Mouse (Mus musculus) NIH3T3 (cell line): ENCODE data around the gene Snu13.

Source experiments
- DNase-seq: peaks from one replicate; pipeline ENCODE4 v3.0.0-alpha.2; 2012; ENCODE audit warnings: low read depth

Snu13 gene

GRCm38 (mm10) chr15:82047080-82047883 is at the start of gene Snu13:
TSS of gene Snu13 (minus strand) at chr15:82047598.
- peak; percentile 93 for DNase-seq

GRCm38 (mm10) chr15:82091061-82091460 is 43.7 kb upstream of the Snu13 start:
- DNase-seq, result peak; percentile 61

DNA sequence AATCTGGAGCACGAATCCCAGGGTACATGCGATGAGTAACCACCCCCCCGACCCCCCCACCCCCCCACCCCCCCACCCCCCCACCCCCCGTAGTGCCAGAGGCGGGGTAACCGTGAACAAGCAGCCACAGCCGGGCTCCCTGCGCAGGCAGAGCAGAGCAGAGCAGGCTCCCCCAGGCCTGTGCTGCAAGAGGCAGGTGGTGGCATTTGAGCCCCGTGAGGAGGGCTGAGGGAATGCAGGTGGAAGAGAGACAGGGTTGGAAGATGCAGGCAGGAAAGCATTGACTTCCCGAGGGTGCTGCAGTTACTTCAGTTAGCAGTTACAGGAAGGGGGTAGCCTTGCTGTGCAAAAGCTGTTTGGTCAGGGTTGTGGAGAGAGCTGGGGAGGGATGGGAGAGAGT is 39.9 kb upstream of the Snu13 start:
- DNase-seq, result no peak

DNA sequence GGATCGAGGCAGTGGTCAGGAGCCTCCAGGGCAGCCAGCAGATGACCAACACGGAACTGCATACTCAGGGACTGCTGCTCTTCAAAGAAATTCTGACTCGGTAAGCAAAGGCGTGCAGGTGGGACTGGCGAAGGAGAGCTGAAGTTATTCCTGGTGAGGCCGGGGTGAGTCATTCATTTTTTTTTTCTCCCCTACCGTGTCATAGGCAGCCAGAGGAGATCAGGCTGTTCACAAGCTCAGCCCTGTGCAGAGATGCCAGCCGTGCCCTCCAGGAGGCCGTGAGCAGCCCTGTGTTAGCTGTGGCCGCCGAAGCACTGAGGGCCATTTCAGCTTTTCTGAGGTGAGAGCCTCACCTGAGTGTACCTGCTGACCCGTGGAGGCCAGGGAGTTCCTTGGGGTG is 38.7 kb upstream of the Snu13 start:
- DNase-seq, result peak; percentile 27

GRCm38 (mm10) chr15:82085606-82086005 is 38.2 kb upstream of the Snu13 start:
- DNase-seq, result no peak

- DNase-seq, result peak; percentile 58
Observed at GRCm38 (mm10) chr15:82081161-82081560, 33.8 kb upstream of the Snu13 start.

DNA sequence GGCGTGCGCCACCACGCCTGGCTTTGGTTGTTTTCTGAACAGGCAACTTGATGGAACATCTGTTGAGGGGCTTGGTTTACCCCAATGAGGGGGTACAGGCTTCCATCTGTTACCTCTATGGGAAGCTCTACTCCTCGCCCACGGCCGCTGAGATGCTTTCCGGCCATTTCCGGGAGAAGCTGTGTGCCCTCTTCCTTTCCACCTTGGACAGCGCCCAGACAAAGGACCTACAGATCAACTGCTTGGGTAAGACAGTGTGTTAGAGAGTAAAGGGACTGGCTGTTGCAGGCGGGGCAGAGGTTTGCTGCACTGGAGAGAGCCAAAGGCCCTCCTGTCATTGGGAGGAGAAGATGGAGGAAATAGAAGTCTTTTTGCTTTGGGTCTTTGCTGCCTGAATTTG is 32.5 kb upstream of the Snu13 start:
- peak; percentile 56 for DNase-seq

- DNase-seq, result no peak
Observed at GRCm38 (mm10) chr15:82073490-82073889, 26.1 kb upstream of the Snu13 start.

DNA sequence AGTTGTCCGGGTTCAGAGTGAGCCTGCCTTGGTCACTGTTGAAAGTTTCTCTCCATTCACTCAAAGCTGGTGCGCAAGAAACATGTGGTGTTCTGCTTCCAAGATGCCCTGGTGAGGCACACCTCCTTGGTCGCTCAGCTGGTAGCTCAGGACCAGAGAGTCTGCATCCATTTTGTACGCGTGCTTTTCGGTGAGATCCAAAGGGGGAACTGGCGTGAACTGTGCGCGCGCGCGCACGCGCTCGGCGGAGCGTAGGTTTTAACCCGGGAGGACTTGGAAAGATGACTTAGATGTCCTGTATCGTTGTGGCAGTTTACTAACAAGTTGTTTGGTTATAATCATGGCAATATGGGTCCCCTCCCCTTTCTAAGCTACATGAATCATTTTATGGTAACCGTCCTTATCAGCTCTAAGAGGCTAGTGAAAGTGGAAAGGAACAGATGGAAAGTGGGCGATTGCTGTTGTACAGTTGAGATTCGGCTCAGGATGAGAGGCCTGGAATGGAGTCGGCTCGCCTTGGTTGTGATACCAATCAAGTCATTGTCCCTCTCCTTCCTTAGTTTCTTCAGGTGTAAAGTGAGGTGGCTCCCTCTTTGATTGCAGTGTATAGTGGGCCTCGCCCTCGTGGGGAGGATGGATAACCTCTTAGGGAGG is 24.5 kb upstream of the Snu13 start:
- DNase-seq, result no peak

- no peak for DNase-seq
Observed at GRCm38 (mm10) chr15:82069898-82070297, 22.5 kb upstream of the Snu13 start, which contains the start of gene Mei1. TSS of gene Mei1 (plus strand) at chr15:82069996.

DNA sequence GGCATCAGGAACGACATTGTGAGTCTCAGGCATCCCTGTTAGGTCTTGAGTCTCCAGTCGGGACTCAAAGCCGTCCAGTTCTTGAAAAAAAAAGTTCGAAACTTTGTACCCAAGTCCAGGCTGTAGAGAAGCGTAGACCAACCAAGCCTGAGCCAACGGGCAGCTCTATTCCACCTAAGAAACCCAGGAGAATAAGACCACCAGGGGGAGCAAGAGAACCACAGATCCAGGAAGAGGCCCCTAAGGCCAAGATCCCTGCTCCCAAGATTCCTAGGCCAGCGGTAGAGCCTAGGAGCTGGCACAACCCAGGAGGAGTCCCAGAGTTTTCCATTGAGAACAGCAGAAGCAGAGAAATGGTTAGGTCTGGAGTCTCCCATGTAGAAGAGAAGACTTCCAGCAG is 18.1 kb upstream of the Snu13 start:
- peak; percentile 88 for DNase-seq

- DNase-seq, result no peak
Observed at GRCm38 (mm10) chr15:82063909-82064308, 16.5 kb upstream of the Snu13 start.

- DNase-seq, result no peak
Observed at GRCm38 (mm10) chr15:82058719-82059201, 11.4 kb upstream of the Snu13 start, which contains the start of gene 4930407I10Rik. TSS of gene 4930407I10Rik (plus strand) at chr15:82059151.

GRCm38 (mm10) chr15:82052544-82052943 is 5.1 kb upstream of the Snu13 start:
- peak; percentile 63 for DNase-seq

DNA sequence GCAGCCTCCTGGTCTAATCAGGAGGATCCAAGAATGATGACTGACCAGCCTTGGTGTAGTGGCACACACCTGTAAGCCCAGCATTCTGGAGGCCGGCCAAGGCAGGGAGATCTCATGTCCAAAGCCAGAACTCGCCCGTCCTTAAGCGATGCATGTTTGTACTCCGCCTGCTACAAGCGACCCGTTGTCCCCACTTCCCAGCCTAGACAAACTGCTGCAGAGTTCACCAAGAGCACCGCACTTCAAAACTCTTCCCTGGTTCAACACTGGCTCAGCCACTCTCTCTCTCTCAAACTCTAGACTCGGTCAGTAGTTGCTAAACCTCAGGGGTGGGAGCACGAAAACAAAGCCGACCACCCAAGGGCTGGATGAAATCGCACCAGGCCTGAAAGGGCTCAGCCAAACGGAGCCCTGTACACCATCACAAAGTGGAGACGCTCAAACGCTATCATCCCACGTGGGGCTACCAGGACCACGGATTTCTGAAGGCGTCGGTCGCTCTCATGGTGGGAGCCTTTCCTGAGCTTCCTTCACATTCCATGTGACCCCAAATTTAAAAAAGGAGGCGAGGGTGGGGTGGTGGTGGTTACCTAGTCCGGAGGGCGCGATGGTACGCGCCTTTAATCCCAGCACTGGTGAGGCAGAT is 1.0 kb downstream of the Snu13 start:
- DNase-seq, result peak; percentile 21

- peak; percentile 66 for DNase-seq
Observed at GRCm38 (mm10) chr15:82044166-82044784, 3.1 kb downstream of the Snu13 start.

DNA sequence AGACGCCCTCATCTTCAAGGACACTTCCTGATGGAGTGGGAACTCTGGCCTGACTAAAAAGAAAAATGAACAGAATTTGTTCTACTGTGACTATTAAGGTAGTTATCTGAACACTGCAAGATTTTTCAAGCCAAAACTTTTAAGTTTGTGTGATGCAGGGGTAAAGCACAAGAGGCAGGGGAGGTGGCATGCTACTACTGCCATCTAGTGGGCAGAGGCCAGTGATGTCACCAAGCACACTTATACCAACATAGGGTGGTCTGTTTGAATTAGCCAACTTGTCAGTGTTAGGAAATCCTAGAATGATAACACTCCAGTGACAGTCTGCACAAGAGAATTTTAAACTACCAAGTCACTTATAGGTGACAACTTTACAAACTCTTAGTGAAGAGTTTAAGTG is 6.7 kb downstream of the Snu13 start:
- DNase-seq, result peak; percentile 77

GRCm38 (mm10) chr15:82035904-82036689 is 11.3 kb downstream of the Snu13 start:
- DNase-seq, result peak; percentile 78

GRCm38 (mm10) chr15:82033762-82034161 is 13.6 kb downstream of the Snu13 start, which contains the start of gene Desi1:
TSS of gene Desi1 (minus strand) at chr15:82033862.
- no peak for DNase-seq

DNA sequence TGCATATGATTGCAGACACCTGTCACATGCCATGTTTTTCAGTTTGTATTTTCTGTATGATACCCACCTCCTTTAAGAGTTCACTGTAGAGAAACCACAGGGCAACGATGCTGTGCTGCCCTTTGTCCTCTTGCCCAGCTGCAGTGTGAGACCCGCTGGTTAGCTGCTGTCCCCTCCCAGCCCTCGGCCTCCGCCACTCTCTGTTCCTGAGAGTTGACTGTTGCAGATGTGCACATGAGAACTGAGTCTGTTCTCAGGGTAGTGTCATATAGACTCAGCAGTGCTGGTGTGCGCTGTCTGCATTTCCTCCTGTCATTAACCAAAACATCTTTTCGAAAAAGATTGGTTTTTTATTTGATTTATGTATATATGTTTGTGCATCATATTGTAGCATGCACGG is 15.0 kb downstream of the Snu13 start:
- DNase-seq, result no peak

DNA sequence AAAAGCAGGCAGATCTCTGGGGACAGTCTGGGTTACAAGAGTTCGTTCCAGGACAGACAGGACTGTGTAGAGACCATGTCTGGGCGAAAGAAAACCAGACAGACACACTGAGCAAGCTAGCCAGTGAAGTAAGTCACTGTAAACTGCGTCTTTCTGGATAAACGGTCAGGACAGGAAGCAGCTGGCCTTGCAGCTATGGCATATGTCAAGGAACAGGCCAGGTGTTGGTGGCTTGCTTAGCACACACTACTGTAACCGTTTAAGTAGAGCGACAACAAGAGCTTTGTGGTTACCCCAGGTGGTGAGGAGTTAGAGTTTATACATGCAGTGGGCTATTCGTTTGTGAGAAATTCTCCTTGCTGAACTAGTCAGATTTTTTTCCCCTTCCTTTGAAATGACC is 19.7 kb downstream of the Snu13 start:
- DNase-seq, result no peak
